Mouse (Mus musculus) embryo, embryonic 10 days (tissue): ENCODE results near the gene Pdhb.
"Not testable (repeated sequence)": the region's sequence is repeated elsewhere in the genome, so short reads cannot be mapped to it uniquely, and the experiment has no call there.

Experiments used
- DNase-seq: peaks from one replicate; pipeline ENCODE4 v3.0.0-alpha.2; 2015; ENCODE audit warnings: low spot score

Gene Pdhb

DNA sequence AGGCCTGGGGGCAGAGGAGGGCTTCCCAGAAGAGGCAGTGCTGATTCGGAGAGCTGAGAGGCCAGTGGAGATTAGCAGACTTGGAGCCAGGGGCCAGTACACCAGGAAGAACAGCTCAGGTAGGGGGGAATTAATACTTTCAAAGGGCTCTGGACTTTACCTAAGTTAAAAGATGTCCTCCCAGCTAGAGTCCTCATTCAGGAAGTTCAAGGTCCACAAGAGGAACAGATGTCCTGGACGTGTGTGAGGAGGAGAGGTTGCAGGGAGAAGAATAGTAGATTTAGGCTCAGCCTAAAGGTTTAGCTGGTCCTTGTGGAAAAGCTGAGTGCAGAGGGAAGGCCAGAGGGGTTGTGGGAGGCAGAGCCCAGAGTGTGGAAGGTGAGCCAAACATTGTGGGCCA, 38.6 kb downstream of the Pdhb start:
- no peak for DNase-seq

- no peak for DNase-seq
Observed at GRCm38 (mm10) chr14:8132789-8133188, 40.0 kb downstream of the Pdhb start.

DNA sequence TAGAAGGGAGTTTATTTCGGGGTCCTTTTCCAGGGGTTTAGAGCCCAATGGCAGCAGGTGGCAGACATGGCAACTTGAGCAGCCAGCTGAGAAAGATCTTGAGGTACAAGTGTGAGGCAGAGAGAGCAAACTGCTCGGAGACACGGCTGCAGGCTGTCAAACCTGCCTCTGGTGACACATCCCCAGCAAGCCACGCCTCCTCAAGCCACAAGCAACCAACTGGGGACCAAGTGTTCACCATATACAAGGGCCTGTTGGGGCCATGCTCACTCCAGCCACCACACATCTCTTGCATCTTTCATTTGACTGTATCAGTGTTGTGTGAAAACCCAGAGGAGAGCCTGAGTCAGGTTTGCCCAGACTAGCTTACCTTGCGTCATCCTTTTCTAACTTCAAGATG, 44.9 kb downstream of the Pdhb start:
- DNase-seq = no peak

GRCm38 (mm10) chr14:8124046-8124881, 48.6 kb downstream of the Pdhb start:
- no peak for DNase-seq

- not testable (repeated sequence) for DNase-seq
Observed at GRCm38 (mm10) chr14:8123611-8124010, 49.2 kb downstream of the Pdhb start.

DNA sequence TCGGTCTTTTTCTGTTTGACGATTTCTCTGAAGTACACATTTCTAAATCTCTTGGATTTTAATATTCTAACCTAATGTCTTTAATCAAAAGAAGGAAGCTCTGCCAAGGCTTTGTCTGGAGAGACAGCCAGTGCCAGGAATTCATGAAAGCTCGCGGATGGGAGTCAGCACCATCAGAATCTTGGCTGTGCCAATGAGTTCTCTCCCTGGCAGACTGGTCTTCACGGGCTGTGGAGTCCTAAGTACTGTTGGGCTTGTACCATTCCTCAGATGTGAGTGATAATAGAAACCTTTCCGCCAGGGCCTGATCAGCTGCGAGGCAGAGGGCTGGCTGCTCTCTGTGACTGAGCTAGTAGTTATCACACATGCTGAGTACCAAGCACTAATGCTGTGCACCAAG, 49.7 kb downstream of the Pdhb start:
- no peak for DNase-seq

DNA sequence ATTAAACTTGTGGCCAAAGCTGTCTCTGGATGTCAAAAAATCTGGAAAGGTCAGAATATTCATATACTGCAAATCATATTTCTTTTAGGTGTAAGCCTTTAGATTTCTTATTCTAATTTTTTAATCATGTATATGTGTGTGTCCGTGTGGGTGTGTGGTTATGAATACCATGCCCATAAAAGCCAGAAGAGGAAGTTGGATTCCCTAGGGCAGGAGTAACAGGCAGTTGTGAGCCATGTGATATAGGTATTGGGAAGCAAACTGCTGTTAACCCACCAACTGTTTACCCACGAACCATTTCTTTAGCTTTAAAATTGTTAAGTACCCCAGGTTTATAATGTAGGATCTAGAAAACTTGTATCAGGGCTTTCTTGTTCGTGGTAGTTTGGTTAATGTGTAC, 52.9 kb downstream of the Pdhb start:
- DNase-seq = no peak

- DNase-seq = no peak
Observed at GRCm38 (mm10) chr14:8119454-8119853, 53.4 kb downstream of the Pdhb start.

DNA sequence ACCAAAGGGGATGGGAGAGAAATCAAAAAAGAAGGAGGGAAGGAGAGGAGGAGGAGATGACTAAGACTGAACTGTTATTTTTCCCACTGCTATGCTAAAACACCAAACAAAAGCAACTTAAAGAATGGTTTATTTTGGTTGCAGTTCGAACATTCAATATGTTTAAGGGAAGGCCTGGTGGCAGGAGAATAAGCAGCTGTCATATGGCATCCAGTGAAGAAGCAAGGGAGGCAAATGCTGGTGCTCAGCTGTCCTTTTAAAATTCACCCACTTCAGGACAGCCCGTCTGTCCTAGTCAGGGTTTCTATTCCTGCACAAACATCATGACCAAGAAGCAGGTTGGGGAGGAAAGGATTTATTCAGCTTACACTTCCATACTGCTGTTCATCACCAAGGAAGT, 55.5 kb downstream of the Pdhb start:
- no peak for DNase-seq
